Mouse (Mus musculus): ENCODE data around the gene Mthfr.

- TF ChIP-seq CTCF (IDR thresholded peaks at IDR 0.05; ENCODE audit: low read depth) (peak; percentile 51), EP300 (IDR thresholded peaks at IDR 0.05; ENCODE audit: low read depth) (no peak)
Measured at GRCm38 (mm10) chr4:148015418-148015817, 23.5 kb upstream of the Mthfr start.

All from liver, postnatal 0 days (tissue).